Mouse (Mus musculus): Measurements from ENCODE around the gene Rimbp2. TPM values are rescaled to one million over a fixed set of nuclear protein-coding genes. Genes with fewer than 3 reads are reported as not detected.
"Not testable (repeated sequence)": the region's sequence is repeated elsewhere in the genome, so short reads cannot be mapped to it uniquely, and the experiment has no call there.

Rimbp2 gene
- total RNA-seq, 2 experiments from 2014 or later, result 12.4 to 13.0 TPM

- DNase-seq (ENCODE audit: low spot score in 2 of 2), result no peak
Measured at GRCm38 (mm10) chr5:128761118-128761517, 192.2 kb downstream of the Rimbp2 start.

GRCm38 (mm10) chr5:128746261-128746660, 207.0 kb downstream of the Rimbp2 start:
- no peak for DNase-seq (ENCODE audit: low spot score in 2 of 2)

- DNase-seq (ENCODE audit: low spot score in 2 of 2), result no peak
Measured at GRCm38 (mm10) chr5:128745206-128745605, 208.1 kb downstream of the Rimbp2 start.

GRCm38 (mm10) chr5:128744351-128744750, 208.9 kb downstream of the Rimbp2 start:
- DNase-seq (ENCODE audit: low spot score in 2 of 2), result no peak

- DNase-seq (ENCODE audit: low spot score in 2 of 2), result no peak
Measured at GRCm38 (mm10) chr5:128739838-128740171, 213.5 kb downstream of the Rimbp2 start.

- DNase-seq (ENCODE audit: low spot score in 2 of 2), result no peak
Measured at GRCm38 (mm10) chr5:128739168-128739837, 214.0 kb downstream of the Rimbp2 start.

- no peak for DNase-seq (ENCODE audit: low spot score in 2 of 2)
Measured at GRCm38 (mm10) chr5:128735921-128736320, 217.4 kb downstream of the Rimbp2 start.

GRCm38 (mm10) chr5:128733955-128734354, 219.3 kb downstream of the Rimbp2 start:
- no peak for DNase-seq (ENCODE audit: low spot score in 2 of 2)

GRCm38 (mm10) chr5:128732416-128733014, 220.8 kb downstream of the Rimbp2 start:
- no peak for DNase-seq (ENCODE audit: low spot score in 2 of 2)

GRCm38 (mm10) chr5:128730634-128731033, 222.7 kb downstream of the Rimbp2 start:
- DNase-seq (ENCODE audit: low spot score in 2 of 2), result no peak

GRCm38 (mm10) chr5:128729341-128729740, 223.9 kb downstream of the Rimbp2 start:
- no peak for DNase-seq (ENCODE audit: low spot score in 2 of 2)

GRCm38 (mm10) chr5:128720461-128720860, 232.8 kb downstream of the Rimbp2 start:
- not testable (repeated sequence) for DNase-seq (ENCODE audit: low spot score in 2 of 2)

GRCm38 (mm10) chr5:128715171-128715570, 238.1 kb downstream of the Rimbp2 start:
- no peak for DNase-seq (ENCODE audit: low spot score in 2 of 2)

- no peak for DNase-seq (ENCODE audit: low spot score in 2 of 2)
Measured at GRCm38 (mm10) chr5:128711847-128712246, 241.4 kb downstream of the Rimbp2 start.

- DNase-seq (ENCODE audit: low spot score in 2 of 2), result no peak
Measured at GRCm38 (mm10) chr5:128710596-128710995, 242.7 kb downstream of the Rimbp2 start.

- no peak for DNase-seq (ENCODE audit: low spot score in 2 of 2)
Measured at GRCm38 (mm10) chr5:128708929-128709328, 244.4 kb downstream of the Rimbp2 start.

Other genes starting within 250 kb of the Rimbp2 start
- 10 to 100 TPM; 41.1 to 48.5 TPM for gene Stx2, start 55.1 kb upstream of the Rimbp2 start, total RNA-seq (2021)
- gene Ran, start 66.6 kb upstream of the Rimbp2 start, total RNA-seq (2021), result 100 to 1,000 TPM; 218 to 237 TPM
- gene Adgrd1, start 143.3 kb upstream of the Rimbp2 start, total RNA-seq (2021), result 1 to 10 TPM; 7.1 to 8.5 TPM

Measured in adrenal gland, postnatal 4 days (tissue).